Mouse (Mus musculus): ENCODE measurements around the gene Mb21d2.

Gene Mb21d2

GRCm38 (mm10) chr16:28898509-28899160 lies 30.8 kb downstream of the Mb21d2 start:
- peak; percentile 60 for DNase-seq

DNA sequence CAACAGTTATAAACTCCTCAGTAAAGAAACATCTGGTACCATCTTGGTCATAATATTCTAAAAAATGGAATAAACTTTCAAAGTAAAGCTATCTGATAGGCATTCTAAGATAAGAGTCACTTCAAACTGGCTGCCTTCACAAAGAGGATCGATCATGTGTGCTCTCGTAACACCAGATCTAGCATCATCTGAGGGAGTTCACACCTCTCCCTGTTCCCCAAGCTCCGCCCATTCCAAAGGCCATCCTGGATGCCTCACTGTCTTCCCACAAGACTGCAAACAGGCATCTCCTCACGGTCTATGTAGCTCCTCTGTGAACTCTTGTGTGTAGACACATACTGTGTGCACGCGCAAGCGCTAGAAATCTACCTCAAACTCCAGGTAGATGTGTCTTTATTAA lies 32.9 kb downstream of the Mb21d2 start:
- DNase-seq: no peak

- no peak for DNase-seq
Observed at GRCm38 (mm10) chr16:28894872-28895271, 34.6 kb downstream of the Mb21d2 start.

DNA sequence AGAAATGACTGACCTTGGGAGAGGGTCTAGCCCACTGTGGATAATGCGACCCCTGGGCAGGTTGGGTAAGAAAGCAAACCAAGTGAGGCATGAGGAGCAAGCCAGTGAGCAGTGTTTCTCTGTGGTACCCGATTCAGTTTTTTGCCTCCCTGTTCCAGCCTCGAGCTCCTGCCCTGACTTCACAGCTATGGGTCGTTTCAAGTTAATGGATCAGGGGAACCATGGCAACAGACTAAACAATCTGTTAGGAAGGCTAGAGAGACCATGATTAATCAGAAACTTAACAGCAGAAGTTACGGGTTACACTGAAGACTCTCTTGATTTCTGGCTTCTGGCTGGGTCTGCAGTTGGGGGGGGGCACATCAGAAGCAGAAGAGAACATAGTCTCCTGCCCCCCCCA lies 36.2 kb downstream of the Mb21d2 start:
- DNase-seq: no peak

DNA sequence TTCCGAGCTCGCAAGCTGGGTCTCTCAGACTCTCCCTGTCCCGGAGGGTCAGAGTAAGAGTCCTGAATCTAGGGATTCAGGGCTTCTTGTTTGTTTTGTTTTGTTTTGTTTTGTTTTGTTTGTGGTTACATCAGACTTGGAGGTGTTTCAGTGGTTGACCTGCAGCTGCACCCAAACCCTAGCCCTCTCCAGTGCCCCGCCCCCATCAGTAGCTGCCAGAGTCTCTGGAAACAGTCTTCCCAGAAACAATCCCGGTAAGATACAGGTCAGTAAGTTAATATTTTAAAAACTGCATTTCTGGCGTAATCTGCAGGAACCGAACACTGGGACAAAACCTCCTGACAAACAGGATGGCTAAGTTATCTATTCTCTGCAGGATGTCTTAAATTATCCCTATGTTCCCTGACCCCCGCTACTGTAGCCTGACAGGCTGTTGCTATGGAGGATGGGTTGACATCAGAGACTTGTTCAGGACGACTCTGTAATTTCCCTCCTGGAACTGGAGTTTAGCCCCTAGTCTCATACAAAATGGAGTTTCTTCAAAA lies 43.2 kb downstream of the Mb21d2 start:
- DNase-seq: no peak

- no peak for DNase-seq
Observed at GRCm38 (mm10) chr16:28885474-28885873, 44.0 kb downstream of the Mb21d2 start.

- DNase-seq: no peak
Observed at GRCm38 (mm10) chr16:28884661-28885060, 44.8 kb downstream of the Mb21d2 start.

DNA sequence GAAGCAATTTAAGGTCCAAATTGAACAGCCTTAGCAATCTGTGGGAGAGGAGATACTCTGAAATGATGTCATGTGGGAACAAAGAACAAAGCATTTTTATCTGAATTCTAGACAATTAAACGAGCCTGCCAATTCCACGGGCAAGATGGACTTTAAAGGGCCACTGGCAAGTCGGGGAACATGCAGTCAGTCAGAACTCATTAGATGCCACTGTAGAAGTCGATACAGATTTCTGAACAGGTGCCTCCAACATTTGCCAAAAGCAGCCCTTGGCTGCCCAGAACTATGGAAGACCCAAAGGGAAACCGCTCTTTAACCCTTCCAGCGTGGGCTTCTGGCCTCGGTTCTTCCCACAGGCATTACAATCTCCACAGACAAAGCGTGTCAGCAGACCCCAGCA lies 45.8 kb downstream of the Mb21d2 start:
- no peak for DNase-seq

DNA sequence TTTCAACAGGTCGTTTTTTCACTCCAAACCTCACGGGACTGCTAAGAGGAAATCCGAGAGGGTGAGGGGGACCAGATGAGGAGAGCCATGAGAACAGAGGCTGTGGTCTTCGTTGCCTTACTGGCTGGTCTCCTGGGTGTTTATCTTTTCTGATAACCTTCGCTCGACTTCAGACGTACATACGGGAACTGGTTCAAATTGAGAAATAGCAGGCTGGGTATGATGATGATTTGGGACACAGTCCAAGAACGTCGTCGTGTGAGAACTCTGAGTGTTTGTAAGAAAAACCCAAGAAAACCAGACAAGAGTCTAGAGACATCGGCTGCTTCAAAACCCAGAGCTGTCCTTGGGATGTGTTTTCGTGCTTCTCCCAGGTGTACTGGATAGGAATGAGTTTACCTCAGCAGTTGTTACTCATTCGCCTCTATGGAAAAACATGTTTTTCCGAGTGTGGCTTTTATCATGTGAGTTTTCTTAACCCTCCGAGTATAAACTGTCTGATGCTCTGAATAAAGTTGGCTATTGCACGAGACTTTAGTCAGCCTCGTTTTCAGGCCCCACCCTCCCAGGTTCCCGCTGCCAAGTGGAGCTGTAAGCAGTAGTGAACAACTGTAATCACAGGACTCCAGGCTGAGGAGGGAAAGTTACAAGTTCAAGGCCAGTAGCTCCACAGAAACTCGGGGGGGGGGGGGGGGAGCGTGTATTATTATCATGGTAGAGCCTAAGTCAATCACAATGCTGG lies 46.6 kb downstream of the Mb21d2 start:
- no peak for DNase-seq

DNA sequence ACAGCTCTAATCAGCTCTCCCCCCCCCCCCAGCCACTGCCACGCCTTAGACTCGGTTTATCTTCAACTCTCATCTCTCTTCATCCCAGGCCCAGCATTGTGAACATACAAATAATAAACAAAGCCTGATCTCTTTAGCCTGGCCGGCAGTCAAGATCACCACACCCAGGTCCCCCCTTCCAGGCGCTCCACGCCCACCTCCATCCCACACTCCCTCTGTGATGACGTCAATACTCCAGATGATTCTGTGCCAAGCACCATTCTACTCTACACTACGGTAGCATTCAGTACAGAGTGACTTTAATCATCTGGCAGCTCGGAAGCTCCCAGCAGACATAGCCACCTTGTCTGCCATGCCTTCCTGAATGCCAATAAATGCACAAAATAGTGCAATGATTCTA lies 47.7 kb downstream of the Mb21d2 start:
- DNase-seq: no peak

GRCm38 (mm10) chr16:28880756-28881155 lies 48.7 kb downstream of the Mb21d2 start:
- DNase-seq: peak; percentile 42

DNA sequence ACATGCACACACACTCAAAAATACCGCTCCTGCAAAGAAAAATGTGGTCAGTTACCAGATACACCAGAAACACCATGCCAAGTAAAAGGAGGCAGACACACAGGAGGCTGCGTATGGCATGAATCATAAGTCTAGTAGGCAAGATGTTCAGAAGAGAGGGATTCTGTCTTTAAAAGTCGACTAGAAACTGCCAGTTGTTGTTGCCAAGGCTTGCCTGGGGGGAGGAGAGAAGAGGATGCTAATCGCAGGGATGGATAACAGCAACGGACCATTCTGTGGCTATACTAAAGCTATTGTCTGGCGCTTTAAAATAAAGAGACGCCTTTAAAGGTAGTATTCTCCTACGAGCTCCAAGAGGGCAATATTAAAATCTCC lies 49.2 kb downstream of the Mb21d2 start:
- DNase-seq: no peak

DNA sequence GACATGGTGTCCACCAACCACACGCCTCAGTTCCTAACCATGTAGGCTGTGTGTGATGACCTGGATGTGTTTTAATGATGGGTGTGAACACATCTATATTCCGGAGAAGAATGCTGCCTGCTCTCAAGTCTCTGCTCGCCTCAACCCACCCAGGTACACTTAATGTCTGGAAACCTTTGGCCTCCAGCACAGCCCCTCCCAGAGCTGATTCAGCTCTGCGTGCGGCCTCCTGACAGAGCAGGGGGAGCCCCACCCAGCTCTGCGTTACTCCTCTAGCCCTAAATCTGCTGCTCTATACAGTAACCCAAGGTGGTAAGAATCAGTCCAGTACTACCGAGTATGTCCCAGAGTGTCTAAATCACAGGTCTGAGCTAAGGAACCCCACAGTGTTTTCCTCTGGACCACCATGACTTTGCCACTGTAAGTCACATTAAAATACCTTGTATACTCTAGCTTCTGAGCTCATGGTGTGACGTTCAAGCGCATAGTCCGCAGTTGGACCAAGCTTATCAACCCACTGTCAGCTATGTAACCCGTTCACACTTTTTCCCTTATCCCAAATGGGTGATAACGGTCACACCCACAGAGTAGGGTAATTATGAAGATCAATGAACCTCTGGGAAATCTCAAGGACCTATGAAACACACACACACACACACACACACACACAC lies 49.7 kb downstream of the Mb21d2 start:
- no peak for DNase-seq

GRCm38 (mm10) chr16:28877162-28877662 lies 52.3 kb downstream of the Mb21d2 start:
- no peak for DNase-seq

GRCm38 (mm10) chr16:28873404-28873895 lies 56.0 kb downstream of the Mb21d2 start:
- no peak for DNase-seq

DNA sequence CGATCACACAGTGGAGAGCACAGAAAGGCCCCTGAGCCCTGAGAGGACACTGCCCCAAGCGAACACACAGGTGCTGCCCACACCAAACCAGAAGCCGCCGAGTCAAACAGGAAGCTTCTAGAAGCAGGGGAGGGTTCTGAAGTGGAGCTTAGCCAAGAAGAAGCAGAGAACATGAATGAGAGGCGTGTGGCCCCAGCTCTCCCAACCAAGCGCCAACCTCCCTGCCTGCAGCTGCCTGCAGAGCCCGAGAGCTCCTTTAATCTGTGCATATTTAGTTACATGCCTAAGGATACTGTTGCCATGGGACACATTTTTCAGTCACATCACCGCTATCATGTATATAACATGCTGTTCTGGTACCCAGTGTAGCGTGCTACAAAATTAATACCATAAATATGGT lies 58.6 kb downstream of the Mb21d2 start:
- no peak for DNase-seq

GRCm38 (mm10) chr16:28870456-28870855 lies 59.0 kb downstream of the Mb21d2 start:
- no peak for DNase-seq

GRCm38 (mm10) chr16:28868864-28869263 lies 60.6 kb downstream of the Mb21d2 start:
- no peak for DNase-seq

- no peak for DNase-seq
Observed at GRCm38 (mm10) chr16:28866584-28867295, 62.7 kb downstream of the Mb21d2 start.

GRCm38 (mm10) chr16:28863616-28864015 lies 65.9 kb downstream of the Mb21d2 start:
- DNase-seq: no peak

DNA sequence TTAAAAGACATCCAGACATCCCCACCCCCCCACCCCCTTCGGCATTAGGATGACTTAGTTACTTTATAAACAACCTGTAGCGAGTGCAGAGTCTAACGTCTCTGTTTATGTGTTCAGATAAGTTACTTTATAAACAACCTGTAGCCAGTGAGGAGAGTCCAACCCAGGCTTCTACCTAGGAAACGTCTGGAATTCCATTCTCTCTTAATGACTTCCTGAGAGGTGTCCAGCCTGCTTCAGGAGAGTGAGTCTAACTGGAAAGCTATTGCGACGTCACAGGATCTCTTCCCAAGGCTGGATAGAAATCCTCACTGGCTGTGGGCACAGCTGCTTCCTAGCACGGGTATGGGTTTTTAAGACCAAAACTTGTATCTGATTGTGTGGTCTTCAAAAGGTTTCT lies 67.4 kb downstream of the Mb21d2 start:
- peak; percentile 42 for DNase-seq

GRCm38 (mm10) chr16:28859678-28860077 lies 69.8 kb downstream of the Mb21d2 start:
- no peak for DNase-seq

DNA sequence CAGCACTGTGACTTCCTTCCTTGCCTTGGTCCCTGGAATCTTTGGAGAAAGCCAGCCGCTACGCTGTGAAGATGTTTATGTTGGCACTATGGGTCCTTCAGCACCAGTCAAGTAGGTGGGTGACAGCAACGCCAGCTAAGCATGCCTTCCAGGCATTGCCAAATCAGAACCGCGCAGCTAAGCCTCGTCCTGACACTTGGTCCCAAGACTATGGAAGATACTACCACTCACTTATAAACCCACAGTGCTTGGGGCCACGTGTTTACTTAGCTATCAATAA lies 70.5 kb downstream of the Mb21d2 start:
- DNase-seq: no peak
